Mouse (Mus musculus) testis, adult 2 months (tissue): ENCODE results near the gene Snrnp200.

Experiments
- CTCF ChIP-seq: fragments of 200-500 bp; IDR thresholded peaks from 2 replicates; pipeline ENCODE4 v1.5.1; 2012; ENCODE audit warnings: low read depth, mild to moderate bottlenecking, inconsistent platforms, low read length, moderate library complexity; ENCODE audit not compliant: control insufficient read depth, insufficient read depth, insufficient replicate concordance
- POLR2A ChIP-seq: fragments of 200-500 bp; IDR thresholded peaks from 2 replicates; pipeline ENCODE4 v1.6.1; 2012; ENCODE audit warnings: low read depth, mild to moderate bottlenecking, inconsistent platforms, low read length, moderate library complexity; ENCODE audit not compliant: control insufficient read depth

DNA sequence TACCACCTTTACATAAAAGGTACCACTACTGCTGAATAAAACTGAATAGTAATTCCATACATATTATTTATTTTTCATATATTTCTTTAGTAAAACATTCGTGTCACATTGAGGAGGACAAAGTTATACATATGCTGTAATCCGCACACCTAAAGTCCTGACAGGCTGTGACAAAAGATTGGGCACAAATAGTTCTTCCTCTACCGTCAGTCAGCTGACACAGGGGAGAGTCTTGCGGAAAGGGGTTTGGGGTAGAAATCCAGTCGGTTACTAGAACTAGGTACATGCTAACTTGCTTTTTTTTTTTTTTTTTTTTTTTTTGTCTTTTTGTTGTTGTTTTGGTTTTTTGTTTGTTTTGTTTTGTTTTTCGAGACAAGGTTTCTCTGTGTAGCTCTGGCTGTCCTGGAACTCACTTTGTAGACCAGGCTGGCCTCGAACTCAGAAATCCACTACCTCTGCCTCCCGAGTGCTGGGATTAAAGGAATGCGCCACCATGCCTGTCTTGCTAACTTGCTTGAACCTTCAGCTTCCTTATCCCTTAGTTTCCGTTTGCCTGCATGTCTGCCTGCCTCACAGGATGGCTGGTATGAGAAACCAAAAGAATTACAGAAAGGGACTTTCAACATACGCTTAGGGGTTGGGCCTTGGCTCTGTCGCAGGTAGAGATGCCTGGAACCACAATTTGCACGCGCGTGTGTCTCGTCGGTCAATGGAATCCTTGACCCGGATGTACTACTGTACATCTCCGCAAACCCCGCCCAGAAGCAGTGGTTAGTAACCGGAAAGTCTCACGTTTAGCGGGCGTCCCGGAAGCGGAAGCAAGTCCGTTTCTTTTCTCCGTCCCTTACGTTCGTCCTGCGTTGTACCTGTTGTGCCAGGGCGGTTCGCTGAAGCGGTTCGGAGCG is at the start of gene Snrnp200, which contains the start of gene 1810024B03Rik:
- TF ChIP-seq CTCF (no peak), POLR2A (peak; percentile 80; the same call in 1 of the 2 replicates)
